Mouse (Mus musculus): ENCODE data around the gene D1Ertd622e.

D1Ertd622e gene

DNA sequence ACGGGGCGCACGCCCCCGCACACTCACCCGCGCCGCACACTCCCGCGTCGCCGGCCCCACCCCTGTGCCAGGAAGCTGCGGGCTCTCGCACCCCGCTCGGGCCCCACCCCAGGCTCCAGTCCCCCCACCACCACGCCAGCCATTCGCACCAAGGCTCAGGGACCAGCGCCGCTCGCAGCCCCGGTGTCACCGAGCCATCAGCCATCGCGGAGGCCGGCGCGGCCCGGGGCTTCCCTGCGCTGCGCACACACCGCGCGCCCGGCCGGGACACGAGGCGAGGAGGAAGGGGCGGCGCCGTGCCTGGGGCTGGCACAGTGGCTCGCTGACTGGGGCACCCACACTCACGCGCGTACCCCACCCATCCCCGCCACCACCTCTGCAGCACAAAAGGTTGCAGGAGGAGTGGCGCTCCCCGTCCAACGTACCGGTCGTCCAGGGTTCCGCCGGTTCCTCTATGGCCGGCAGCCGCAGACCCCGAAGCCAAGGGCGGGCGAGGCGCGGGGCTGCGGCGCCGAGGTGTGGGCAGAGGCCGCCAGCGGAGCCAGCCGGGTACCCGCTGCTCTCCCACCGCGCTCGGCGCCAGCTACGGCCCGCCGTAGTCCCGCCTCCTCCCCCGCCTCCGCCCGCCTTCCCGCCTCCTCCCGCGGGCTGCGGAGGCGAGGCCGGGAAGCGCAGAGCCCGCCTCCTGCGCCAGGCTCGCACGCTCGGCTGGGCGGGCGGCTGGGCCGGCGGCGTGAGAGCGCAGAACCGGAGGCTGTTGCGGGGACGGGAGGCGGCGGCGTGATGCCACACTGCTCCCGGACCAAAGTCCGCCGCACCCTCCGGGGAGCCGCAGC lies at the start of gene D1Ertd622e:
Gene D1Ertd622e, minus strand, starts transcription at position 669 of the 836 bp plus-strand sequence.
- DNase-seq (ENCODE audit: low read depth, low spot score): peak; percentile 48

- no peak for DNase-seq (ENCODE audit: low read depth, low spot score)
These were observed 48.6 kb upstream of the D1Ertd622e start for GRCm38 (mm10) chr1:97710520-97710919.

DNA sequence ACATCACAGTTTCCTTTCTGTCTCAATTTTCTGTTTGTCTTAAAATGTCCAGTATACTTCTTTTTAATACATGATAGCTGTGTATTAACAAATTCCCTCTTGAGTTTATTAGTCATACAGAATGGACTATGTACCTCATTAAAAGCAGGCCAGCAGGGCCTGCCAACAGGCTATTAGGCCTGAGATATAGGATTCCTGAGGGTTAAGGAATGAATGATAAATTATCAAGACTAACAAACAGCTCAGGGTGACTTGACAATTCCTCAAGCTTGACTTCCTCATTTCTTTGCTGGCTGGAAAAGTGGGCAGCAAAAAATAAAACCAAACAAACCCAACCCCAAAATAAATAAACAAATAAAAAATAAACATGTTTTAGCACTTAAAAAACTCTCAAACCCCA lies 43.5 kb upstream of the D1Ertd622e start:
- DNase-seq (ENCODE audit: low read depth, low spot score): no peak

- DNase-seq (ENCODE audit: low read depth, low spot score): no peak
These were observed 42.8 kb upstream of the D1Ertd622e start for GRCm38 (mm10) chr1:97704646-97705045.

DNA sequence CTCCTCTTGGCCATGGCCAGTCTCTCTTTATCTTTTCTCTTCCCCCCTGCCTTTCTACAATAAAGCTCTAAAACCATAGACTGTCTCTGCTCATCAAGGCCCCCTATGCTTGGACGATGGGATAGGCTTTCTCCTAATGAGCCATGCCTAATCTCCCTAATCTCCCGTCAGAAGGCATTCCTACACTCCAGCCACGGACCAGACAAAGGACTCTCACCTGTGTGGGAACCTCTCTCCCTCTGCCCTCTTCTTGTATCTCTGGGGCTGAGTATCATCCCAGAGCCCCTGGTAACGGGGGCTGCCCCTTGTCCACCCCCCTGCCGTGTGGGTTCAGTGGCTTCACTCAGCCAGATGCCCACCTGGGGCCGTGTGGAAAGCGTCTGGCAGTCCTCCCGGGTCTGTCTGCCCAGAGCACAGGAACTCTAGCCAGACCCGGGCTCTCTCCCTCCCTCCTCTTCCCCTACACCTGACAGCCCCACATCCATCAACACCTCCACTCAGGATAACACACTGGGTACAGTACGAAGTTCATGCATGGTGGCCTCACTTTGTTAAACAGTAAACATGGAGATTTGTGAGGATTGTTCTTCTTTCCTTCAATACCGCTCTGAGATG lies 37.2 kb upstream of the D1Ertd622e start:
- no peak for DNase-seq (ENCODE audit: low read depth, low spot score)

GRCm38 (mm10) chr1:97697273-97697672 lies 35.4 kb upstream of the D1Ertd622e start:
- no peak for DNase-seq (ENCODE audit: low read depth, low spot score)

DNA sequence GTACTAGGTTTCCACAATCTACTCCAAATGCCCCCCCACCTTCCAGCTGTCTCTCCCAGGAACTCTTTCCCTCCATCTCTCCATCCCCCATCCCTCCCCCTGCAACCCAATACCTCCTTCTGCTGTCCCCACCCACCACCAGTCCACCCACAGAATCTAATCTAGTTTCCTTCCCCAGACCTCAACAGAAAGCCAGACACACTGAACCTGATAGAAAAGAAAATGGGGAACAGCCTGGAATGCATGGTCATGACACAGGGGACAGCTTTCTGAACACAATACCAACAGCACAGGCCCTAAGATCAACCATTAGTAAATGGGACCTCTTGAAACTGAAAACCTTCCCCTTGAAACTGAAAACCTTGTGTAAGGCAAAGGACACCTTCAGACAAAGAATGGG lies 32.0 kb upstream of the D1Ertd622e start:
- DNase-seq (ENCODE audit: low read depth, low spot score): no peak

- DNase-seq (ENCODE audit: low read depth, low spot score): peak; percentile 11
These were observed 26.9 kb upstream of the D1Ertd622e start for GRCm38 (mm10) chr1:97688756-97689155.

DNA sequence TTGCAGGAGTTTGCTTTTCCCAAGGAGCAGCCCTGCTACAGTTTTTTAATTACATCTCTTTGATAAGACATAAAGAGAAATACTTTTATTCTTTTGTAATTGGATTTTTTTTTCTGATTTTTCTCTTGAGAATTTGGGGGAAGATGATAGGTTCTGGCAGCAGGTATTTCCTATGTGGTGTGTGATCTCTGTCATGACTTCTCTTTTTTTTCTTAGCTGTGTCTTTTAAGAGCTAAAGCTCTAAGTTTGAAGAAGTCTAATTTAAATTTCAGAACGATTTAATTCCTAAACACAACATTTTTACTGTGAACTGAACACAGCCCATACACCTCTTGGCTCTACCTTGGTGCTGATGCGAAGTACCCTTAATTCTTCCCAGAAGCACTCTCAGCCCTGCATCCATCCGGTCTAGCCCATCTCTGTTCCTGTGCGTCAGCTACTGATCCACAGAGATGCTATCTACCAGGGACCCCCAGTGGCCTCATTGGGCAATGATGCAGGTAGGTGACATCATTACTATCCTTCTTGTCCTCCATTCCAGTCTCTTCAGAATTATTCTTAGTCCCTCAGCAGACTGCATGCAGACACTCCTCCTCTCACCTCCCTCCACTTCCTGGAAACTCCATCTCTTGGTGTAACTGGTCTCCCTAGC lies 14.8 kb upstream of the D1Ertd622e start:
- DNase-seq (ENCODE audit: low read depth, low spot score): no peak

DNA sequence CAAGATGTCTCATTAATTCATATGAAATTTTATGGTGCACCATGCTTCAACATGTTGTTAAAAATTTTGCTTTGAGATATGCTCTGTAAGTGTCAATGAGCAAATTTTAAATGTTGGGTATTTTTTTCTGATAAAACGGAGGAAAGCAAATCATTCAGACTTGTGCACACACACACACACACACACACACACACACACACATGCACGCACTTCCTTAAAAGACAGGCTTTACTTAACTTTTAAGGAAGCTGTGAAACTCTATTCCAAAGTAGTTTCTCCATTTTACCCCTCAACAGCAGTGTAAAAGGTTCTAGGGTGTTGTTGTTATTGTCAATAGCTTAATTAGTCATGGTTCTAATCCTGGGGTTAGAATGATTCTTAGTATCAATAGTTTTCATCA lies 14.2 kb upstream of the D1Ertd622e start:
- no peak for DNase-seq (ENCODE audit: low read depth, low spot score)

DNA sequence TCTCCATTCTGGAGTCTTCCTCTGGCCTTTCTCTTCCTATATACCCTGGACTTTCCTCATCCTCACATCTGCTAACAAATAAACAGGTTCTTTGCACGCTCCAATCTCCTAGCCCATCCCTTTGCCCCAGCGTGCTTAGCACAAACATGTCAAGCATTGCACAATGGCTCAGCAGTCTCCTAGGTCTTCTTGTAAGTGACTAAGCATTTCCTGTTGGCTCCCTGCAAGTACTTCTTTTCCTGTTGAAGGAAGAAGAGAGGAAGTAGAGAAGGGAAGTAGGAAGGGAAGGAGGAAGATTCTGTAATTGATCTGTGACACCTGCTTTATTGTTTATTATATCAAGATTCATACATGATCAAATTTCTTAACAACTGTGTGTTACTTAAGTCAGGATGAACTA lies 11.0 kb upstream of the D1Ertd622e start:
- no peak for DNase-seq (ENCODE audit: low read depth, low spot score)

DNA sequence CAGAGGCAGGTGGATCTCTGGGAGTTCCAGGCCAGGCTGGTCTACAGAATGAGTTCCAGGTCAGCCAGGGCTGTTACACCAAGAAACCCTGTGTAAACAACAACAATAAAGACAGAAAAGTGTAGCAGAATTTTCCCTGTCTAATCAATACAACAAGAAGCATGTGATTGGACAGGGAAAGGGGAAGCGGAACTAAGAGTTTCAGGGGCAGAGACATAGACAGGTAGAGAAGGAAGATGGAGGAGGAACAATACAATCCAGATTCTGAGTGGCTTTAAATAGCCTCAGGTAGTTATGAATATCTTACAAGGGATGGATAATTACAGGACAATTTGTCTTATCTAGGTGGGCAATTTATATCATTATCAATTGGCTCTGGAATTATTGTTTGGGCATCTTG lies 5.4 kb upstream of the D1Ertd622e start:
- no peak for DNase-seq (ENCODE audit: low read depth, low spot score)

GRCm38 (mm10) chr1:97662324-97662723 lies 450 bp upstream of the D1Ertd622e start:
- DNase-seq (ENCODE audit: low read depth, low spot score): no peak

DNA sequence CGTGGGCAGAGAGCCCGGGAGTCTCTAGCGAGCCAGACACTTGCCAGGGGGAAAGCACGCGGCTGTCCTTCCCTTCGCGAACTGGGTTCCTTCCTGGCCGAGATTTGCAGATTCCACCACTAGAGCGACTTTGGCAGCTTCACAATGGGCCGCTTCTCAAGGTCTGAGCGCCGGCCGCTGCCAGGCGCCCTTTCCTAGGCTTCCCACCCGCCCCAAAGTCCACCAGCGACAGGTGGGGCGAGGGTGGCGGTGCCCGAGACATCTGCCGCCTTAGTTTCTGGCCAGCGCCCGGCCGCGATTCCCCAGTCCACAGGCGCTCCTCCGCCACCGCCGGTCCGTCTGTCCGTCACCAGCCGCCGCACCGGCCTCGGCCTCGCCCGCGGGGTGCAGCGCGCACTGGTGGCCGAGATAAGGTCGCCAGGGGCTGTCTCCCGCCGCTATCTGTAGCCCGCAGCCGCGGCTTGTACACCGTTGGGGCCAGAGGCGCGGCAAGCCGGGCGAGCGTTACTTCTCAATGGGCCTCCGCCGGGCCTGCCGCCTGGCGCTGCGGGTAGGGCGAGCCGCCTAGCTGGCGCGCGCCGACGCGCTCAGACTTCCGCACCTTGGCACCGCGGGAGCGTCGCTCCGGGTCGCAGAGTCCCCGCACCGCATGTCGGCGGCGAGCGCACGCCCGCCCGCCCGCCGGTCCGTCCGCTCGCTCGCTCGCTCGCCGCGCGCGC lies 1.0 kb downstream of the D1Ertd622e start:
- DNase-seq (ENCODE audit: low read depth, low spot score): peak; percentile 65

DNA sequence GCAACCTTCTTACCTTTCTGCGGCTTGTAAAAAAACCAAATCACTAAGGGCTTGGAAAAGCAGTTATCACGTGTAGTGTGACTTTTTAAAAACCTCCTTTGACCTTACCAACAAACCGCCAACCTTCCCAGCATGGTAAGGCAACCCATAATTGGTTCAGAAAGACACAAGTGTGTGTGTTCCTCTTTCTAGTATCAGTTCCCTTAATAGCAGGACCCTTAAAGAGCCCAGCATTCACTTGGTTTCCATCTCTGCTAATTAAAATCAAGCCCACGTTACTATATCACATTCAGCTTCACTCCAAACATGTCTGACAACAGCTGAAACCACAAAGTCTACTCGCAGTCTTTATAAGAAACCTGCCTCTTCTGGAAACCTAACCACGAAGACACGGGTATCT lies 2.5 kb downstream of the D1Ertd622e start:
- no peak for DNase-seq (ENCODE audit: low read depth, low spot score)

DNA sequence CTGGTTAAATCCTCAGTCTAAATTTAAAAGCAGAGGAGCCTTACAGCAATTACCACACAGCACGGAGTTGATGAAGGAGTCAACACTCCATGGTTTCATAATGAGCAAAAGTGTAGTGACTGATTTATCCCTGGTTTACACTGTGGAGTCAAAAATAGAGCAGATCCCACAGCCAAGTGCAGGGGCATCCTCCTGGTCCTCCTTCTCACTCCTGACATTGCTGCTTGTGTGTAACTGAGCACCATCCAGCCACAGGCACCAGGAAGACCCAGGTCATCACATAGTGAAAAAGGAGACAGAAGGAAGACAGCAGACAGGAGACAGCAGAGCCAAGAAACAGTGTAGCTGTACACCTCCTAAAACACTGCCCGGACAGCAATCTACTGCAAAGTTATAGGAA lies 4.1 kb downstream of the D1Ertd622e start:
- DNase-seq (ENCODE audit: low read depth, low spot score): no peak

DNA sequence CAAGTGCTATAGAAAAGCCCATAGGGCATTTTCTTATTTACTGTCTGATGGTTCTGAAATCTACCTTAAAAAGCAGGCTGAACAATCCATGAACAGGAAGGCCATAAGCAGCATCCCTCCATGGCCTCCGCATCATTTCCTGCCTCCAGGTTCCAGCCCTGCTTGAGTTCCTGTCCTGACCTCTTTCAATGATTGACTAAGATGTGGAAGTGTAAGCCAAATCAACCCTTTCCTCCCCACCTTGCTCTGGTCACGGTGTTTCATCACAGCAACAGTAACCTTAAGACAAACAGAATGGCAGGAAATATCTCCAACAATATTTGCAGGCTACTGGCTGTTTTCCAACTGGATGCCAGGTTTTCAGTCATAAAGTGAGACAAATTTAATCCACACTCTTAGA lies 4.7 kb downstream of the D1Ertd622e start:
- no peak for DNase-seq (ENCODE audit: low read depth, low spot score)

DNA sequence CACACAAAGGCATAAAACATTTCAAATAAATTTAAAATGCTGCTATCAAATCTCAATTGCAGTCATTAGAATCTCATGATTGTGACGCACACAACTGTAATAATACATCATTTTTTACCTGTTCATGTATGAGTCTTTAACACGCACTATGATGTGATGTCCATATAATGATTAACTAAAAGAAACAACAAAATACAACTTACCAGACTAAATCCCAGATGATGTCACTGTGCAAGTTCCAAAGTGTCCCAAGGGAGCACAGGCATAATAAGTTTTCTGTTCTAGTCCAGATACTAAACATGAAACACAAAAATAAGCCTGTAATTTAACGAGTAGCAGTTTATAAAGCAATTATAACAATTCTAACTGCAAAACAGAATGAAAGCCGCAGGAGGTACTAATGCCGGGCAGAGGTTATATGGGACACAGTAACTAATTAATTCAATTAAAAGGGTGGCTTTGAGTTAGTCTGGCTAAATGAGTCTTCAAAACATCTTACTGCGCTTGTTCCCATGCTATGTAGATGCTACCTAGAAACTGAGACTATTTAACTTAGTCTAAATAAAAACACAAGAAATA lies 7.4 kb downstream of the D1Ertd622e start:
- no peak for DNase-seq (ENCODE audit: low read depth, low spot score)

GRCm38 (mm10) chr1:97650553-97651123 lies 11.2 kb downstream of the D1Ertd622e start:
- peak; percentile 73 for DNase-seq (ENCODE audit: low read depth, low spot score)

DNA sequence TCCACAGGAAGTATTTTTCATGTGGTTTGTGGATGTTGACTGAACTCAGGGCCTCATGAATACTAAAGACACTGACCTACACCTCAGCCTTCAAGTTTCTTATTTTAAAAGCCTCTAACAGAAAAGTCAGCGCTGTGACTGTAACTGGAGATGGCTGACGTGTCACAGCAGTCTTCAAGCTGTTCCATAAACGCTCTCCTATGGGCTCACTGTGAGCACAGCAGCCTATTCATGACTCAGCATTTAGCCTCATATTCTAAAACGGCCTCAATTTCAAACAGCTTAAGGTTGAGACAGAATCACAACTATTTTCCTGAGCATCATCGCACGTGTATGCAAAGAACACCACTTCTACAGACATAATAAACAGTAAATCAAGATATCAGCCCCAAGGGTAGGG lies 11.8 kb downstream of the D1Ertd622e start:
- DNase-seq (ENCODE audit: low read depth, low spot score): peak; percentile 47

DNA sequence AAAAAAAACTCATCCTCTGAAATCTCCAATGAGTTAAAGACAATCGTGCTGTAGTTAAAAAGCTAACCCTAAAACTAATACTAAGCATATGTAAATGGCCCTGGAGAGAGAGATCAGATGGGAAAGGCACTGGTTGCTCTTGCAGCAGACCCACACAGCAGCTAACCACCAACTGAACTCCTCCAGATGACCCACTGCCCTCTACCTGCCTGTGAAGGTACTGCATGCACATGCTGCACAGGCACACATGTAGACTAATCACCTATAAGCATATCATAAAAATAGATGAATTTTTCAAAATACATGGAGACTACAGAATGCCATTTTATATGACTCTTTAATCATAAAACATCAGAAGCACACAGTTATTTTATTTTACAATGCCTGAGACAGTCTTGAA lies 14.8 kb downstream of the D1Ertd622e start:
- DNase-seq (ENCODE audit: low read depth, low spot score): no peak
